Mouse (Mus musculus) spleen, embryonic (tissue): Measurements from ENCODE around the gene Tmpo.

Experiments
- CTCF ChIA-PET: fragments of 350-600 bp; sonication (Branson Sonifier 250); formaldehyde crosslinking; loops from one replicate; lab custom pipeline; 2022; lab: Charles Lee

The Tmpo gene

DNA sequence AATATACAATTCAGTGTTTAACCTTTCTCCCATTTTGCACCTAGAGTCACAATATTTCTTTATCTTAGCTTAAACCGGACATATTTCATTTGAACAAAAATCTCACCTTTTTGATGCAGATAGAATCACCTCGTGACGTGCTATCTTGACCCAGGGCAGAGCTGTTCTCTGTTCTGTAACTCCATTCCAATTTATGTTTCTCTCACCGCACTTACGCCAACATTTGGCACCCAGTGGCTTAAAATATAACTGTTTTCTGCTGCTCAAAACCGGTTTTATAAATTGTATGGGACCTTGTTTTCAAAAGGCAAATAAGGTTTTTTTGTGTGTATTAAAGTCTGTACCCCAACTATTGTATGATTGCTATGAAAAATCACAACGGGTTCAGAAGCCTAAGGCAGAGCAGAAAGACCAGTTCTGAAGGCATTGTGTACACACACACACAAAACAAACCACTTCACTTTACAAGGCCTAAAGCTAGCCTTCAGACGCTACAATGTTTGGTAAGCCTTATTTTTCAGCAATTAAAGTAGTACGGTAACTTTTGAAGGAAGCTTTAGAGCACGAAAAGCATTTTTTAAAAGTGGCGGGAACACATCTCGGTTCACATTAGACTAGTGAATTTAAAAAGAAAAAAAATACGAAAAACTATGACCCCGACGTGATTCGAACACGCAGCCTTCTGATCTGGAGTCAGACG lies at the start of gene Tmpo:
Tmpo (minus strand) TSS at position 555 of the 700 bp plus-strand sequence.
- CTCF ChIA-PET = interaction anchor here (0.7 kb wide), 1 partner anchor 9 kb away, joined by 3 read pairs; no protein-coding TSS in a partner anchor

DNA sequence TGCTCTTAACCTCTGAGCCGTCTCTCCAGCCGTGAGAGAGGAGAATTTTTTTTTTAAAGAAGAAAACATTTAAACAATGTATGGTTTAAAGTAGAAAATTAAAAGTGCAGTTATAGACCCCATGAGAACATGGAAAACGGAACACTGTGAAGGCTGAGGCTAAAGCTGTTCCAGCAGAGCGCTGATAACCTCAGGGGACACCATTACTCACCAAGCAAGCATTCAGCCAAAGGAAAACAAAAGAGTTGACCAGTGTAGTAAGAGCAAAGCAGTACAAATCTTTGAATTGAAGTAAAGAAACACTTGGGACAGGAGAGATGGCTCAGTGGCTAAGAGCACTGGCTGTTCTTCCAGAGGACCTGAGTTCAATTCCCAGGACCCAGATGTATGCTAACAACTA lies 49.3 kb upstream of the Tmpo start:
- CTCF ChIA-PET = no interaction called here

DNA sequence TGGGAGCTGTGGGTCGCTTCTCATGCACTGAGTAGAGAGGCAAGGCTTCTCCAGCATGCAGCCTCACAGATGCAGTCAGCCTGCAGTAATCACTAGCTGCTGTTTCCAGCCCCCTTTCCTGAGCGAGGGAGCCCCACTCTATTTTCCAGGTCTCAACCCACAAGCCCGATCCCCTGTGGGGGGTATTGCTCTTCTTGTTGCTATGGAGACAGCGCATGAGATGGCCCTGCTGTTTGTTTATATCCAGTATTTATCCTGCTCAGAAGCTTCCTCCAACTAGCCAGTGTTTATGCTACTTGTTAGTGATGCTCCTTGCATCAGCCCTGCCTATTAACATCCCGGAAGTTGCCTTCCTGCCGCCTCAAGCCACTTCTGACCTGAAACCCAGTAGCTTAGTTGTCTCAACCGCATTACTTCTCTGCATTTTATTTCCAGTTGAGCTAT lies 48.4 kb upstream of the Tmpo start:
- CTCF ChIA-PET = no interaction called here

DNA sequence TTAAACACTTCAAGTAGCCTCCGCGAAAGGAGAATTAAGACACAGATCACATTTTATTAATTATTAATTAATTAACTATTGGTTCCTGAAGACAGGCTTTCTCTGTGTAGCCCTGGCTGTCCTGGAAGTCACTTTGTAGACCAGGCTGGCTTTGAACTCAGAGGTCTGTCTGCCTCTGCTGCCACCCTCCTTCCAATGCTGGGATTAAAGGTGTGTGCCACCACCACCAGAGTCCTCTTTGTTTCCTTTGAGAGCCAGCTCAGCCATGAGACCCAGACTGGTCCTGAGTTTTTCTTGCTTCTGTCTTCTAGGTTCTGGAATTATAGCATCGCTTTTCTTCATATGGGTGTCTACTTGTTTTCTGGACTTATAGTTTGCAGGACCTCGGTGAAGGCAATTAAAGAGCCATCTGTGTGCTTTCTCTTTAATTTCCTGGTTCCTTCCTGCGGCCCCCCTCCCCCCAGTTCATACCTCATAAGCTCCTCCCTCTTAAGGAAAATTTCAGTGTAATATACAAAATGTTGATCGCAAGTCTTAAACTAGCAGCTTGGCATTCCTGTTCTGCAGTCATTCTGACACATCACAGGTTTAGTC lies 47.9 kb upstream of the Tmpo start:
- CTCF ChIA-PET = no interaction called here

DNA sequence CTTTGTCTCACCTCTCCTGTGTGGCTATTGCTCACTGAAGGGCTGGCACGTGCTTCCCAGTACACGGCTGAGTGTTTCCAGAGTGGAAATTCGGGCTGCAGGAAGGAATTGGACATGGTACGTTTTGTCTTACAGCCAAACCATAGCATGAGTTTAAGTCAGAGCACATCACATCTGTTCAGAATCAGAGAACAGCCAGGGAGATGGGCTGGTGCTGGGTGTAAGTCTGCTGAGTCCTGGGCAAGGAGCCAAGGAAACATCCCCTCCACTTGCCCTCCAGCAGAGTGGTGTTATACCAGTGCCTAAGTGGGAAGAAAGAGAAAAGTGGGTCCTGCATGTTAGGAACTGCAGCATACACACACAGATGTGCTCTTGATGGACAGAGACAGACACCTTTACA lies 45.9 kb upstream of the Tmpo start:
- CTCF ChIA-PET = no interaction called here

DNA sequence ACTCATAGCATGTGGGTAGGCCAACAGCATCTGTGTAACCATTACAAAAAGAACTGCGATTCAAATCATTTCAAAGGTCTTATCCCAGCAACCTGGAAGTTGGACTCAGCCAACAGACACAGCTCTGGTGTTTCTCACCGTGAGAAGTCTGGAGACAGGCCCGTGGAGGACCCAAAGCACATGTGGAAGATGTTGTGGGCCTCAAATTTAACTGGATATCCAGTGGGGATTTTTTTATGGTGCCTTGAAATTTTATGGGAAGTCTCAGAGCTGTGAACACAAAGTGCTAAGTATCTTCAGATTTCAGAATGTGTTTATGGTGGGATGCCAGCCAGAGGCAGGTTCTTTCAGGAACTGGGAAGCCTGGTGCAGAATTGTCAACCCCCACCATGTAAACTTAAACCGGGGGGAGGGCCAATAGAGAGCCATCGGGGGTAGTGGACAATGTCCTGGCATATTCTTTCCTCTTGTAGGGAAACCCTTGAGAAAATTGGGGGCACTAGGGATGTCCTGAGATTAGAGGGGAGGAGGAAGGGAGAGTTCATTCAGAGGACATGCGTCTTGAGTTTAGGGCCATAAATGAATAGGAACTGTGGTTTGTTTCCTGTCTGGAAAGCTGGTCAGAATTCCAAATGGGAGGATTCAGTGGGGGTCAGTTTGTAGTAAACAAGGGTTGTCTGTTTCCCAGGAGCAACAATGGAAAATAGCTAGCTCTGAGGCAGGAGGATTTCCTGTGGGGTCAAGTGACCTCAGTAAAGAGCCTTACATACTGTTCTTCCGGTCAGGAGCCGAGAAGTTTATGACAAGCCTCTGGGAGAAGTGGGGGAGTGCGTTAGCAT lies 41.5 kb upstream of the Tmpo start:
- CTCF ChIA-PET = no interaction called here

DNA sequence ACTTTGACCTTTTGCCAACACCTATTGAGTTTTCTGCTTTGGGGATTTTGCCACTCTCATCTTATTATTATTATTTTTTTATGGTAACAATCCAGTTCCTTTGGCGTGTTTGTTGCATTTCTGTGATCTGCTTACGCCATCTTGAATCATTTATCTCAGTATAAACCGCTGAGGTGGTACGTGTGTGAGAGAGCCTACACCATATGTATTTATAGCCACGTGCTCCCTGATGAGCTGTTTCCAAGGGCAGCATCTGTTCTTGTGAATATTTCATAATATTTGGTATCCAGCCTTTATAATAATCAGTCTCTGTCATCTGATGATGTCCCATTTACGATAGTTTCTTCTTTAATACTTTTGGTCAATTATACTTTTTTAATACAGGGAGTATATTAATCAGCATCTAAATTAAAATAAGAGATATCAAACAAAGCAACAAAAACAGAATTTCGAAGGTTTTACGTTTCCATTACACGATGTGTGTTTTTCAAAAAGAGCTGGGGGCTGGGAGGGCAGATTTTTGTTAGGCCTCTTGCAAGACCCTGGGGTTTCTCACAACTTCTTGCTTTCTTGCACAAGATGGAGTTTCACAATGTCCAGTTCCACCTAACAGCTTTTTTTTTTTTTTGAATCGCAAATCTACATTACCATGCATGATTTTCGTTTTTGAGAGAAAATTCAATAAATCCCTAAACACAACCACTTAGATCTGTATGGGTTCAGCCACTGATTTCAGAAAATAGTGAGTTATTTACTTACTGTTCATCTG lies 28.0 kb upstream of the Tmpo start:
- CTCF ChIA-PET = interaction anchor here (0.6 kb wide), 1 partner anchor 1913 kb away, joined by 4 read pairs; no protein-coding TSS in a partner anchor

DNA sequence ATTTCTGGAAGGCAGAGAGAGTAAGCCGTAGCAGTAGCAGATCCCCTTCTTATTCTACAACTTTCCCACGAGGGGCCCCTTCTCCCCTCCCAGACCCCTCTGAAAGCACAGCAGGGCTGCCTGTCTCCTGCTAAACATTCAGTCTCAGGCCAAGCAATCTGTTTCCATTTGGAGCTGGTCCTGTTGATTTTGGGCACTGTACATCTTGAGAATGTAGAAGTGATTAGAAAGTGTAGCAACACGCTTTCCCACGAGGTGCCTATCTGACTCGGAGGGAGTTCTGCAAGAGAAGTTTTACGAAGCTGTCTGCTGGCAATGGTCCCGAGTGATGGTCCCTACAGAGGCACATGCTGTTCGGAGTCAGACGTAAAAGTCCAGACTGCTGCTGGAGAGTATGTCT lies 27.3 kb upstream of the Tmpo start:
- CTCF ChIA-PET = interaction anchor here (0.7 kb wide), 1 partner anchor 575 kb away, joined by 23 read pairs; no protein-coding TSS in a partner anchor

DNA sequence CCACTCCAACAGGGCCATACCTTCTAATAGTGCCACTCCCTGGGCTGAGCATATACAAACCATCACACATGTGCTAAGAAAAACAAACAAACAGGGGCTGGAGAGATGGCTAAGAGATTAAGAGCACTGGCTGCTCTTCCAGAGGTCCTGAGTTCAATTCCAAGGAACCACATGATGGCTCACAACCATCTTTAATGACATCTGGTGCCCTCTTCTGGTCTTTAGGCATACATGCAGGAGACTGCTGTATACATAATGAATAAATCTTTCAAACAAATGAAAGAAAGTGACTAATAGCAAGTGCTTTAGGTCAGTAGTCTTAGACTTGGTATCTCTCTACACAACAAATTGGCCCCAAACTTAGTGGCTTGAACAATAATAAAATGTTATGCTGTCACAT lies 26.2 kb upstream of the Tmpo start:
- CTCF ChIA-PET = no interaction called here

DNA sequence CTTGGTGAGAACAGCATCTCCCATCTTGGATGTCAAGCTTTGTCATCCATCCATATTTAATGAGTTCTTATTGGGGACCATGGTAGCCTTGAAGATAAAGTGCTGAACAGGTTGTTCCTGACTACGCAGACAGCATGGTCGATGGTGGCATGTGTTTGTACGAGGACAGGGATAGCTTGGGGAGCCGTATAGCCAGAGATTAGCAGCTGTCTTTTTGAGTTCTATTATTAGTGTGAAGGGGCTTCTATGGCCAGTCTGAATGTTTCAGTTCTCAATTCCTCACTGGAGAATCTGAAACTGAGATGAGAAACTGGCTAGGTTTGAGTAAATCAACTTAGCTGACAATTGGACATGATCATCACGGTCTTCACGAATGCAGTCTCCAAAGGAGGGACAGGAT lies 24.5 kb upstream of the Tmpo start:
- CTCF ChIA-PET = no interaction called here

DNA sequence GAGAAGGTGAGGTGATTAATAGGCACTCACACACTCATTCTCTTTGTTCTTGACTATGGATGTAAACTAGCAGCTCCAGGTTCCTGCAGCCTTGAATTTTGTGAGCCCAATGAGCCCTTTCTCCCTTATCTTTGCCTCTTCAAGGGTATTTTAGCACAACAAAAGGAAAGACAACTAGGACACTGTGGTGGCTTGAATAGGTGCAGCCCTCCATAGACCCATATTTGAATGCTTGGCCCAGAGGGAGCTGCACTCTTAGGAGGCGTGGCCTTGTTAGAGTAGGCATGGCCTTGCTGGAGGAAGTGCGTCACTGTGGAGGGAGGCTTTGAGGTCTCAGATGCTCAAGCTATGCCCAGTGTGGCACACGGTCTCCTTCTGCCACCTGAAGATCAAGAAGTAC lies 19.5 kb upstream of the Tmpo start:
- CTCF ChIA-PET = no interaction called here

DNA sequence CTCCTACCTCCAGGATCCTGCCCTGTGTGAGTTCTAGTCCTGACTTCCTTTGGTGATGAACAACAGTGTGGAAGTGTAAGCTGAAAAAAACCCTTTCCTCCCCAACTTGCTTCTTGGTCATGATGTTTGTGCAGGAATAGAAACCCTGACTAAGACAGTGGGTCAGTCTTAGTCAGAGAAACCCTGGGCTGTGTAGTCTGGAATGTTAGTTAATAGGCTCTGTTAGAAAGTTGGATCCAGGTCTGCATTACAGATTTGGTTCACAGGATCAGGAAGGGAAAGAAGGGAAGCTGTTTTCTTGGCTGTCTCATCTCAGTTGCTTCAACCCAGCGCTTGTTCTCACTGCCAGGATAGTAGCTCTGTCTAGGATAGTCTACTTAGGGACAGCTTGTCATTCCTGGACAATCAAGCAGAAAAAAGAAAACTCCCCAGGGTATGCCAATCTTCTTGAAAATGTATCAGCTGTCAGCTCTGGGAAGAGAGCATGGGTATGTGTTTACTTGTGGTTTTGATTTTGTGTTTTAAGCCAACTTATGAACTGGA lies 18.2 kb upstream of the Tmpo start:
- CTCF ChIA-PET = no interaction called here

DNA sequence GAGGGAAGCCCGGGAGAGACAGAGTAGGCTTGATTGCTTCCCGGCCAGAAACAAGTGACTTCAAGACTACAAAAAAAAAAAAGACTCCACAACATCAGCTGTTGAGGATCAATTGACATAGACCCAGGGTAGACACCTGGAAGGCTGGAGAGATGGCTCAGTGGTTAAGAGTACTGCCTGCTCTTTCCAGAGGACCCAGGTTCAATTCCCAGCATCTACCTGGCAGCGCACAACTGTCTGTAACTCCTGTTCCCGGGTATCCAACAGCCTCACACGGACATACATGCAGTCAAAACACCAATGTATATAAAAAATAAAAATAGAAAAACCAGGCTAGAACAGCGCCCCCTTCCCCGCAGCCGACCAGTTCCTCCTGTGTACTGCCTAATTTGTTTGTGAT lies 16.6 kb upstream of the Tmpo start:
- CTCF ChIA-PET = no interaction called here

DNA sequence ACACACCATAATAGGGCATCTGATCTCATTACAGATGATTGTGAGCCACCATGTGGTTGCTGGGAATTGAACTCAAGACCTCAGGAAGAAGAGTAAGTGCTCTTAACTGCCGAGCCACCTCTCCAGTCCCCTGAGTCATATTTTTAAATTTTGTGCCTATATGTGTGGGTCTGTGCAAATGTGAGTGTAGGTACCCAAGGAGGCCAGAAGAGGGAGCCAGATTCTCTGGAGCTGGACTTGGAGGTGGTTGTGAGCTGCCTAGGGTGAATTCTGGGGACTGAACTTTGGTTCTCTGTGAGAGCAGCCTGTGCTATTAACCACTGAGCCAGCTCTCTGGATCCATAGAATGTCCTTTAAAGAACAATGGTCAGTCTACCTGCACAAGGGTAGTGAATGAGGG lies 15.7 kb upstream of the Tmpo start:
- CTCF ChIA-PET = no interaction called here

DNA sequence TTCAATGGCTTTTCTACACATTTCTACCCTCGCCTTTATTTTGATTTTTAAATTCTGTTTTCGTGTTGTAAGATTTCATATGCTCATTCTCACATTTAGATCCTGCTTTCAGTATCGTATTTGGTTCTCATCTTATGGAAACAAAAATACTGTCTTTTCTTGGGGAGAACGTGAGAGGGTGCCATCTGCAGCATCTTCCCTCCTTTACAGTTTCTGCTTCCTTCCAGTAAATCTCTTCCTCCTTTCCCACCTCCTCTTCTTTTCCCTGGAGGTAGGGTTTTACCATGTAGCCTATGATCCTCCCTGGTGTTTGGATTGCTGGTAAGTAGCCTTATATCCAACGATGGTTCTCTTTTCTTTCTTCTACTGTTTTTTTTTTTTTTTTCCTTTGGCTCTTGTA lies 14.6 kb upstream of the Tmpo start:
- CTCF ChIA-PET = no interaction called here

DNA sequence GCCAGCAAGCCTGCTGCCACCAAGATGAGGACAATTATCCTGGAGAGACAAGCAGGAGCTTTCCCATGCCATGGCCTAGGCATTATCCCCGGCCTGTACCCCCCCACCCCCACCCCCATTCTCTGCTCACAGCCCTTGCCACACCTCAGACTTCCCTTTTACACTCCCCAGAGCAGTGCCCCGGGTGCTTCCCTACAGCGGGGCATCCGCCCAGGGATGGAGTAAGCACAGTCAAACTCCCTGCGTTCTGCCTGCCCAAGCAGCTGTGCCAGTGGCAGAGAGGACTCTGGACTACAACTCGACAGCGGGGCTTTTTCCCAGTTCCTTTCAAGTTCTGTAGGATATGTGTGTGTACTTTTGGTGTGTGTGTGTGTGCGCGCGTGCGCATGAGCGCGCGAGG lies 14.0 kb upstream of the Tmpo start:
- CTCF ChIA-PET = no interaction called here

DNA sequence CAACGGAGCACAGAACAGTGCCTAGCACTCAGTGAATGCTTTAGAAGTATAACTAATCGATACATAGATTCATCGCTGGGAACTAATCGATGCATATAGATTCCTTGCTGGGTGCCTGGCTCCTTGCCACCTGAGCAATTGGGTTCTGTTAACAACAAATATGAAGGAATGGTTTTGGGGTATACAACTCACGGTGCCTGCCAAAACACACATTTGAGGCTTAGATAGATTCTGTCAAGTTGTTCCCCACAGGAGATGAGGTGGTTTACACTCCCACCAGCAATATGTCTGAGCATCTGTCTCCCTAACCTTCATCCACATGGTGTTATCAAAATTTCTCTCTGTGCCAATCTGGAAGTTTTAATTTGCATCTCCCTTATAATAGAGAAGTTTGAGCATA lies 10.7 kb upstream of the Tmpo start:
- CTCF ChIA-PET = no interaction called here

DNA sequence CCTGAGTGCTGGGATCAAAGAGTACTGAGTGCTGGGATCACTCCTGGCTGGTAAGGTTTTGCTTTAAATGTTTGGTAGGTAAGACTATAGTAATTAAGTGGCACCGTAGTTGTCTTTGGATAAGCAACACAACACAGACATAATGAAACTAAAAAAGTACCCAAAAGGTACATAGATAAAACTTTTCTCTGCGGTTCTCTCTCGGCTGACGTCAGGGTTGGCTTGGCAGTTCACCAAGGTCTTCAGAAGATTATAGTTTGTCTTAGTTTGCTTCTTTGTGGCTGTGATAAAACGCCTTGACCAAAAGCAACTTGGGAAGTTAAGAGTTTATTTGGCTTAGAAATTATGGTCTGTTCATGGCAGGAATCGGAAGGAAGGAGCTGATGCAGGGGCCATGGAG lies 8.4 kb upstream of the Tmpo start:
- CTCF ChIA-PET = interaction anchor here (1.8 kb wide), 1 partner anchor 21 kb away, joined by 4 read pairs; no protein-coding TSS in a partner anchor

DNA sequence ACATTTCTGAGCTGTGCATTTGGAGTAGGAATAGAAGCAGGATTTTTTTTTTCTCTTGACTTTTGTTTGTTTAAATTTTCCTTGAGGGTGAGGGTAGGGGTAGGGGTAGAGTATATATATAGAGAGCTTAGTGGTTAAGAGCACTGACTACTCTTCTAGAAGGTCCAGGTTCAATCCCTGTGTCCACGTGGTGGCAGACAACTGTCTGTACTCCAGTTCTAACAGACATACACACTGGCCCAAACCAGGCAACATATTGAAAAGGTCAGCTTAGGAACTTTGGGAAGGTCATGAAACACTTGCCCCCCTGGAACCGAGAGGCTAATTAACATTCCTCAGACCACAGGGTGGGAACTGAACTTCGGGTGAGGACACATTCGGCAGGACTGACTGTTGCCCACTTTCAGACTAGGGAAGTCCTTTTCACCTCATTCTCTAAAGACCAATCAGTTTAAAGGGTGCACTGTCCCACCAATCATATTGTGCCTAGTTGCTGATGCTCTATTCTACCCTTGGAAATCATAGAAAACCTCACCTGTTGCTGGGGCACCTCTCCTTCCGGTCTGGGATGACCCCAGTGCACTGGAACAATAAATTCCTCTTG lies 7.7 kb upstream of the Tmpo start:
- CTCF ChIA-PET = interaction anchor here (0.6 to 1.8 kb wide), 4 partner anchors 16 to 76 kb away, joined by 3 to 4 read pairs (median 4); no protein-coding TSS in a partner anchor

DNA sequence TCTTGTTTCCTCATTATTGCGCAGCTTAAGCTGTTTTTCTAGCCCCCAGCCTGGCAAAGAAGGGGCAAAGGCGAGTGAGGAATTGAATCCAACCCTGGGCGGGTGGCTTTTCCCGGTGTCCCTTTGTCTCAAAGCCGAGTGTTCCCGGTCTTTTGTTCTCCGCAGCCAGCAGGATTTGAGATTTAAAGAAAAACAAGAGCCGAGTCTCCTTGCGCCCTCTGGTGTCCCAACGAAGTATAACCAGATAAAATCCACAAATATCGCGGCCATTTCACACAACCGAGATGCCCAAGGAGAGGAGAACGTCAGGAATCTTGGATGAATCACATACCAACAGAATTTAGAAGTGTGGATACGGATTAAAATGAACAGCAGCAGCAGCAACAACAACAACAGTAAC lies 6.8 kb upstream of the Tmpo start:
- CTCF ChIA-PET = interaction anchor here (0.5 to 1.5 kb wide), 3 partner anchors 16 to 116 kb away, joined by 3 to 4 read pairs (median 4); no protein-coding TSS in a partner anchor

DNA sequence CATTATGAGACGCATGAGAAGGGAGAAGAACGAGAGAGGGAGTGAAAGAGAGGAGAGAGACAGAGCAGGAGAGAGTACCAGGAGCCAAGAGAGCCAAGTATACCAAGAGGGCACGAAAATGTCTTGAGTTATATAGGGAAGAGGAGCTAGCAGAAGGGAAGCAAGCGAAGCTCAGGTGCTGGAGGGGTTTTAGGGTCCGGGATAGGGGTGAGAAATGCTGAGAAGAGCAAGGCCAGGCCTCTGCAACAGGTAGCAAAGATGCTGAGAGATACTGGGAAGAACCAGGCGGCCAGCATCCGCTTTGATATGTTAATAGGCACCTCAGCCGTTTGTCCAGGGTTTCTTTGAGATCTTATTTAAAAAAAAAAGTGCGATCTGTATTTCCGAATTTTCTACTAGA lies 6.2 kb upstream of the Tmpo start:
- CTCF ChIA-PET = interaction anchor here (0.5 to 1.5 kb wide), 4 partner anchors 13 to 115 kb away, joined by 3 to 4 read pairs (median 4); no protein-coding TSS in a partner anchor
